Mouse (Mus musculus): ENCODE data around the gene Samd14.
A peak's percentile ranks its signal among the peaks of the same experiment; 100 is the strongest.

Samd14 gene

GRCm38 (mm10) chr11:94990102-94990748 is 19.5 kb upstream of the Samd14 start:
- DNase-seq, result no peak

GRCm38 (mm10) chr11:94990749-94991577 is 18.7 kb upstream of the Samd14 start, which contains the start of gene Ppp1r9b:
Gene Ppp1r9b, plus strand, starts transcription at chr11:94991035.
- DNase-seq, result peak; percentile 95 to 96

GRCm38 (mm10) chr11:94991641-94992479 is 17.8 kb upstream of the Samd14 start:
- peak; percentile 50 to 72 for DNase-seq

DNA sequence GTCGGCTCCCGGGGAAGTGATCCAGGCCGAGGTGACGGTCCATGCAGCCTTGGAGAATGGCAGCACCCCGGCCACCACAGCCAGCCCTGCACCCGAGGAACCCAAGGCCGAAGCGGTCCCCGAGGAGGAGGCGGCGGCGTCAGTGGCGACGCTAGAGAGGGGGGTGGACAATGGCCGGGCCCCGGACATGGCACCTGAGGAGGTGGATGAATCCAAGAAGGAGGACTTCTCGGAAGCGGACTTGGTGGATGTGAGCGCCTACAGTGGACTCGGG is 17.3 kb upstream of the Samd14 start:
- peak in 1 of 2 experiments; percentile 55 for DNase-seq

DNA sequence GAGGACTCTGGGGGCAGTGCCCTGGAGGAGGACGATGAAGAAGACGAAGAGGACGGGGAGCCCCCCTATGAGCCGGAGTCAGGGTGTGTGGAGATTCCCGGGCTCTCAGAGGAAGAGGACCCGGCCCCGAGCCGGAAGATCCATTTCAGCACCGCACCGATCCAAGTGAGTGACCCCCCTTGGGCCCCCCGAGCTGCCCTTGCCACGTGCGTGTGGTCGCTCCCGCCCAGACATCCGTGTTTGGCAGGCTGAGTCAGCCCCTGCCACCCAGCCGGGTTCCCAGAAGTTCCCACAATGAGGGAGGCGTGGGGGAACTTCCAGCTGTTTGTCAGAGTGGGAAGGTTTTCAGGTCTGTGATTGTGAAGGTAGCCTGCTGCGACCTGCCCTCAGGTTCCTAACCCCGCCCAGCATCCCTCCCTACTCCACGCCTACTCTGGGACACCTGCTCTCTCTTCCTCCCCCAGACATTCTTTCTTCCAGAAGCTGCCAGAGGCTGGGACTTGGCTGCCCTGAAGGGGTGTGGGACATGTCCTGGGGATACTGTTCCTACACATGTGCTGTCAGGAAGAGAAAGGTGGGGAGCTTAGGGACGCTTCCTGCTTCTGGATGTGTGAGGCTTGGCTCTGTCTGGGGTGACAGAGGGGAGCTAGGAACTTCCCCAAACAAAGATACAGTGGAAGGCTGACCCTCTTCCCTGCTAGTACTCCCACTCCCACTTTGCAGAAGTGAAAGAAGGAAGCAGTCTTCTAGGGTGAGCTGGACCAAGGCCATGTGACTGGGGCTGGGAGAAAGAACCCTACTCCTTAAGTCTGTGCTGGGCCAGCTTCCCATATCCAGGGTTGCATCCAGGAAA is 16.7 kb upstream of the Samd14 start:
- peak in 1 of 2 experiments; percentile 59 for DNase-seq

DNA sequence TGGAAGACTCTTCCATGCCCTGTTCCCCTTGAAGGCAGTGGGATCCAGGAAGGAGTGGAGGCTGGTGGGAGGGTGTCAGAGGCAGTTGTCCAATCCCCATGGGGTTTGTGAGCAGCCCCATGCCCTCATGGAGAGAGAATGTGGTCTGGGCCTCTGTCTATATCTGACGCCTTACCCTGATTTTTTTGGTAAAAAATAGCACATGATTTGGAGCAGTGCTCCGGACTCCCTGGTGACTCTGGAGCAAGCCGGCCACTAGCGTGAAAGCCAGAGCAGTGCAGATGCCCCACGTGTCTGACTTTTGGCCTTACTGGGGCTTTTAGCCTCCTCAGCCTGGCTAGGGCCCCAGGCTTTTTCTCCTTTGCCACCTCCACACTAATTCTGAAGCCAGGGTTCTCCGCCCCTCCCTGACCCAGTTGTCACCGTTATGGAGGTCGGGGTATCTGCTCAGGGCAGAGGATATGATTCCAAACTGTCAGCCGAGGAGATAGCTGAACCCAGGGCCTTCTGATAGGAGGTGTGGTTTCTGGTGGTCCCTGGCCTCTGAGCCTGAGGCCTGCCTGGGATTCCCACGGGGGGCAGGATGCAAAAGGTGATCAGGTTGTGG is 15.4 kb upstream of the Samd14 start:
- peak in 1 of 2 experiments; percentile 61 for DNase-seq

DNA sequence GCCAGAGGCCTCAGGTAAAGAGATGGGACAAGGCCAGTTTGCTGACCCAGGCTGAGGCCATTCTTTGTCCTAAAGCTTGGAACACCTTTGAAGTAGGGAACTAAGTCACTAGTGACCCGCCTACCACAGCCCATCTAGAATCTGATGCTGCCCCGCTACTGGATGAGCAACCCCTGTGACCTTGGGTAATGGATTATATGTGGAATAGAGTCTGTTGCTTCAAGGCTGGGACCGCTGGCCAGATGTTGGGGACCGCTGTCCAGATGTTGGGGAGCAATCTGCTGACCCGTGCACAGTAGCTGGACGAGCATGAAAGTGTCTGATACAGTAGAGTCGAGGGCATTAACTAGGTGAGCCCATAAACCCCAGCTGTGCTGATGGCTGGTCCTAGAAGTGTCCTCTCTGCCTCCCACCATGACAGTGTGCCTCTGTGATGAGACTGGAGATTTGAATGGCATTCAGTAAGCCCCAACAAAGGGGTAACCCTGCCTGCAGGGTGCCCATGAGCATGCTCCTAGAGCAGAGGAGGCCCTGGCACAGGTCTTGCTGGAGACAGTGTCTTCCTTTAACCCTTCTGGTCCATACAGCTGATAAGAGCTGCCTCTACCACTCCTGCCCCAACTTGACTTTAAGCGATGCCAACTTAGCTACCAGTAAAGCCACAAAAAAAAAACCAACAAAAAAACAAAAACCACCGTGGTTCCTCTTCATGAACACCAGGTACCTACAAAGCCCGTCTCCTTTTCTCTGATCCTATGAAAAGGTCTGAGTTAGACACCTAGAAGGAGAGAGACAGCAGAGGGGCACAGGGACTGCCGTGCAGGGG is 14.5 kb upstream of the Samd14 start:
- no peak for DNase-seq

DNA sequence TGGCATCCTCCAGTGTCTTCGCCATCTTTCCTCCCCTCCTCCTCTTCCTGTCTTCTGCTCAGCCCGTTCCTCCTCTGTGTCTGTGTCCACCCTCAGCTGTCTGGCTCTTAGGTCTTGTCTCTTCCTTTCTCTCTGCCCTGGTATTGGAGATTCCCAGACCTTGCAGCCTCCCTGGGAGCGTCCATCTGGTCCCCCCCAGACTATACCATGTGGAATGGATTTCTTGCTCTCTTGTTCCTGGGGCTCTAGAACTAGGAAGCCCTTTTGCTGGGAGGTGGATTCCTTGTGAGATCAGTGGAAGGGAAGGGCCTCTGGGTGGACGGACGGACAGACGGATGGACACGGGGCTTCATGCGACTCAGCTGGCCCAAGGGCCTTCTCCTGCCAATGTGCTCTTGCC is 13.6 kb upstream of the Samd14 start:
- DNase-seq, result no peak

DNA sequence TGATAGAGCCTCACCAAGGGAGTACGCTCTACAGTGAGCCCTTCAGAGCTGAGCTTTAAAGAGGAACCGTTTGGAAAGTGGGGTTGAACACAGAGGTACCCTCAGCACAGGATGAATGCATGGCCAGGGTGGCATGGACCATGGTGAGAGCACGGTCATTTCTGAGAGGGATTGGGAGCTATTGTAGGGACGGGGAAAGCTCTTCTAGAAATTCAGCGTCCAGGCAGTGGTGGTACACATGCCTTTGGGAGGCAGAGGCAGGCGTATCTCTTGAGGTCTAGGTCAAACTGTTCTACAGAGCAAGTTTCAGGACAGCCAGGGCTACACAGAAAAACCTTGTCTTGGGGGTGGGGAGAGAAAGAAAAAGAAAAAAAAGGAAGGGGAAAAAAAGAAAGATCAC is 12.7 kb upstream of the Samd14 start:
- no peak for DNase-seq

DNA sequence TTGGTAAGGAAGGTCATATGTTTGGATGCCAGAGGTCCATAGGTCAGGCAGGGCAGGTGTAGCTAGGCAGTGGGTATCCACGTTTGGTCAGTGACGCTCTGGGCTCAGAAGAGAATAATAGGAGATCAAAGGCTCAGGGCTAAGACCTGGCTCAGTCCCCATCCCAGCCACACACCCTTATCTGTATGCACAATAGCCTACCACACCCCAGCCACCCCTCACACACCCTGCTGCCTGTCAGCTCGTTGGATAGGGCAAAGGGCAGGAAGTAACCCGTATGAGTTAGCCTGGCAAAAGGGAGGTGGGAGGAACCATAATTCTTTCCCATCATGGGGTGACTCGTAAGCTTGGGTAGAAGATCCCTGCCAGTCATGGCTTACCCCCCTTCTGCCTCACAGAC is 12.1 kb upstream of the Samd14 start:
- no peak for DNase-seq

GRCm38 (mm10) chr11:94998041-94998531 is 11.6 kb upstream of the Samd14 start:
- DNase-seq, result peak; percentile 46 to 58

DNA sequence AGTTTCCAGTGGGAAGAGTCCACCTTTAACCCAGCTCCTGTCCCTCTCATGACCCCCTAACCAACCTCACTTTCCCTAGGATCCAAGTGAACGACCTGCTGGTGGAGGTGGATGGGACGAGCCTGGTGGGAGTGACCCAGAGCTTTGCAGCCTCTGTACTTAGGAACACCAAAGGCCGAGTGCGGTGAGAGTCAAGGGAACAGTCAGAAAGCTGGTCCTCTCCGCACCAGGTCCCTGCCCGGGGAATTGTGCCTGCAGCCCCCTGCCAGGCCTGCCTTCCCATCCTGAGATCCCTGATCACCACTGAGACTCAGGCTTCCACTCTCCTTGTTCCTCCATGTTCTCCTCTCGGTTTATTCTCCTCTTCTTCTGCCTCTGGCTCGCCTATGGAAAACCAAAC is 9.6 kb upstream of the Samd14 start:
- no peak for DNase-seq

GRCm38 (mm10) chr11:95000548-95000947 is 9.1 kb upstream of the Samd14 start:
- peak; percentile 49 to 55 for DNase-seq

DNA sequence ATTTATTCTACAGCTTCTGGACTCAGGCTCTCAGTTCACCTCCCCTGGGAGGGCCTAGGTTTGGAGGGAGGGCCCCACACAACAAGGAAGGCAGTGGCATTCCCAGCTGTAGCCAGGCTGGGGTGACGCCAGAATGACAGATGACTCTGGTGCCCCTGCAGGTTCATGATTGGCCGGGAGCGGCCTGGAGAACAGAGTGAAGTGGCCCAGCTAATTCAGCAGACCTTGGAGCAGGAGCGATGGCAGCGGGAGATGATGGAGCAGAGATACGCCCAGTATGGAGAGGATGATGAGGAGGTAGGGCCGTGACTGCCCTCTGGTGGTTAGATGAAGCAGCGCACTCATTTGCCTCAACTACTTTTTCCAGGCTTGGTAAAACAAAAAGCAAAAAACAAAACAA is 8.6 kb upstream of the Samd14 start:
- peak; percentile 86 to 91 for DNase-seq

DNA sequence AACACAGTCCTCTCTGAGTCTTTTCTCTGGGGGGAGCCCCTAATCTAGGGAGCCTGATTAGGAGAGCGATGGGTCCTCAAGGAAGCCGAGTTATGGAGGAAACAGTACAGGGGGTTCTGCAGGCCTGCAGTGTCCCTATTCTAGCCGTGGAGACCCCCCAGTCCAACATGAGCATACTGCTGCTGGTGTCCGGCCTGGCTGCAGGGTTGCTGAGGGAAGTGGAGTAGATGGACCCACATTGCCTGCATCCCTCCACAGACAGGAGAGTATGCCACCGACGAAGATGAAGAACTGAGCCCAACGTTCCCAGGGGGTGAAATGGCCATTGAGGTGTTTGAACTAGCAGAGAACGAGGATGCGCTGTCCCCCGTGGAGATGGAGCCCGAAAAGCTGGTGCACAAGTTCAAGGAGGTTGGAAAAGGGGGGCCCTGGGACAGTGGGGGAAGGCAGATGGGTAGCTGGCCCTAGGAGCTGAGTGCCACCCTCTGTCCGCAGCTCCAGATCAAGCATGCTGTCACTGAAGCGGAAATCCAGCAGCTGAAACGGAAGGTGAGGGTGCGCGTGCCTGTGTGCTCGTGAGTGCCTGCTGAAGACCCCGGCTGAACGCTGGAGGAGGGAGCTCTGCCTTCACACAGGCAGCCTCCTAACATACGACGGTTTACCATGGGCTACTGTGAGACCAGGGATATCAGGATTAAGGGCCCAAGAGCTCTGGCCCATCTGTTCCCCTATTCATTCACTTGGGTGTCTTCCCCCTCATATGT is 7.9 kb upstream of the Samd14 start:
- DNase-seq, result peak in 1 of 2 experiments; percentile 16

DNA sequence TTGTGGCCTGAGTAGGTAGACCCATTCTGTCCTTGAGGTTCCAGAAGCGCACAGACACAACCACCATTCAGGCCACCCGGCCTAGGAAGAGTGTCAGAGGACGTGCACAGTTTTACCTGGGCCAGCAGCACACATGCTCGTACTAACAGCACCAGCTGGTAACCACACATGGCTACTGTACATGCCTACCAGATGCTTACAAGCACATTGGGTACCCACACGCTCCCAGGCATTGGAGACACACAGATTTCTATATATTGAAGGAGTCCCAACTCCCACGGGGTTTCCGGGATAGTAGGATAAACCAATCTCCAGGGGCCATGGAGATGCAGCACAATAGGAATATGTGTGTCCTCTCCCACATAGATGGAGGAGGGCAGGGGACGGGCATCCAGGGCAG is 7.0 kb upstream of the Samd14 start:
- DNase-seq, result peak in 1 of 2 experiments; percentile 3

- peak in 1 of 2 experiments; percentile 4 for DNase-seq
Observed at GRCm38 (mm10) chr11:95004136-95004936, 5.3 kb upstream of the Samd14 start.

DNA sequence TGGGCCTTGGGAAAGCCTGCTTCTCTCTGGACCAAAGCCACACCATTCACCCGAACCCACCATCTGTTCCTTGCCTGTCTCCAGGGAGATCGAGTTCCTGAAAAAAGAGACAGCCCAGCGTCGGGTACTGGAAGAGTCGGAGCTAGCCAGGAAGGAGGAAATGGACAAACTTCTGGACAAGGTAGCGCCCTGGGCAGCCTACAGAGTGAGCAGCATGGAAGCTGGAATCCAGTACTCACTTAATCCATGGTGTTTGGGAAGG is 4.8 kb upstream of the Samd14 start:
- DNase-seq, result peak; percentile 53 to 56

GRCm38 (mm10) chr11:95006038-95006437 is 3.6 kb upstream of the Samd14 start:
- DNase-seq, result peak in 1 of 2 experiments; percentile 20
